Mouse (Mus musculus) myocyte (in vitro differentiated cells): Measurements from ENCODE around the gene Pecam1. TPM values are rescaled to one million over a fixed set of nuclear protein-coding genes. Genes with fewer than 3 reads are reported as not detected.

ENCODE experiments used
- H3K27me3 ChIP-seq: one replicate; pipeline ENCODE4 v1.6.1; 2011; ENCODE audit not compliant: control insufficient read depth, insufficient read depth, insufficient read length
- H3K36me3 ChIP-seq: one replicate; pipeline ENCODE4 v1.6.1; 2011; ENCODE audit not compliant: control insufficient read depth, insufficient read depth
- H3K4me2 ChIP-seq: one replicate; pipeline ENCODE4 v1.6.1; 2011; ENCODE audit warnings: low read depth, control low read depth
- H3K4me3 ChIP-seq: one replicate; pipeline ENCODE4 v1.5.1; 2011; ENCODE audit warnings: mild to moderate bottlenecking, control low read depth, moderate library complexity
- H3K79me2 ChIP-seq: one replicate; pipeline ENCODE4 v1.6.1; 2011; ENCODE audit not compliant: control insufficient read depth, insufficient read depth
- H3ac ChIP-seq: one replicate; pipeline ENCODE4 v1.6.1; 2011; ENCODE audit not compliant: control insufficient read depth, insufficient read length
- CEBPB ChIP-seq: IDR thresholded peaks from 2 replicates; pipeline ENCODE4 v1.6.1; 2011; ENCODE audit warnings: mild to moderate bottlenecking, moderate library complexity; ENCODE audit not compliant: poor library complexity, insufficient read depth, severe bottlenecking
- E2F4 ChIP-seq: IDR thresholded peaks from one replicate; pipeline ENCODE4 v1.6.1; 2011; ENCODE audit warnings: mild to moderate bottlenecking, control low read depth, moderate library complexity; ENCODE audit not compliant: insufficient read depth
- MAX ChIP-seq: IDR thresholded peaks from one replicate; pipeline ENCODE4 v1.6.1; 2011; ENCODE audit warnings: low read depth, mild to moderate bottlenecking, control low read depth
- MYOD1 ChIP-seq, 3 experiments: IDR thresholded peaks; one replicate each; pipeline ENCODE4 v1.6.1; 2011; ENCODE audit warnings: control low read depth in 2 of 3, low read depth in 2 of 3, mild to moderate bottlenecking in 2 of 3, moderate library complexity in 1 of 3; ENCODE audit not compliant: insufficient read length in 2 of 3, control insufficient read depth in 1 of 3
- MYOG ChIP-seq, 3 experiments: IDR thresholded peaks; one replicate each; pipeline ENCODE4 v1.6.1; 2011; ENCODE audit warnings: control low read depth in 2 of 3, low read depth in 2 of 3, mild to moderate bottlenecking in 2 of 3; ENCODE audit not compliant: insufficient read length in 2 of 3, control insufficient read depth in 1 of 3, insufficient read depth in 1 of 3
- POLR2A ChIP-seq: IDR thresholded peaks from one replicate; pipeline ENCODE4 v1.6.1; 2011; ENCODE audit warnings: low read depth, mild to moderate bottlenecking, control low read depth, moderate library complexity; ENCODE audit not compliant: insufficient read length
- POLR2AphosphoS2 ChIP-seq: IDR thresholded peaks from one replicate; pipeline ENCODE4 v1.6.1; 2011; ENCODE audit warnings: low read depth, control low read depth; ENCODE audit not compliant: insufficient read length
- REST ChIP-seq: IDR thresholded peaks from one replicate; pipeline ENCODE4 v1.6.1; 2011; ENCODE audit warnings: mild to moderate bottlenecking, control low read depth, moderate library complexity; ENCODE audit not compliant: insufficient read depth, insufficient read length
- SRF ChIP-seq: IDR thresholded peaks from one replicate; pipeline ENCODE4 v1.6.1; 2011; ENCODE audit warnings: low read depth; ENCODE audit not compliant: control insufficient read depth, insufficient read length
- TCF12 ChIP-seq: IDR thresholded peaks from one replicate; pipeline ENCODE4 v1.6.1; 2011; ENCODE audit warnings: mild to moderate bottlenecking, control low read depth; ENCODE audit not compliant: poor library complexity, insufficient read depth, severe bottlenecking
- TCF3 ChIP-seq: IDR thresholded peaks from one replicate; pipeline ENCODE4 v1.6.1; 2011; ENCODE audit warnings: low read depth, control low read depth; ENCODE audit not compliant: insufficient read length
- USF1 ChIP-seq: IDR thresholded peaks from one replicate; pipeline ENCODE4 v1.6.1; 2011; ENCODE audit warnings: low read depth, mild to moderate bottlenecking, control low read depth, moderate library complexity
- polyA plus RNA-seq: library from polyadenylated mRNA; unstranded; fragments of >200 nt; fragmentation: generic; extraction: Trizol; gene quantifications from one replicate; pipeline ENCODE4 v1.2.1, GENCODE M21; 2012; ENCODE audit warnings: missing spikeins

The Pecam1 gene
- polyA plus RNA-seq, 1 experiment = 0.01 TPM

GRCm38 (mm10) chr11:106695917-106696316 is 54.5 kb downstream of the Pecam1 start:
- H3K27me3 ChIP-seq = no peaks in the 10 kb centered on the region
- TF ChIP-seq REST (no peak), E2F4 (no peak), MYOG (IDR thresholded peaks at IDR 0.05; ENCODE audit: control insufficient read depth in 1 of 3, insufficient read depth in 1 of 3, insufficient read length in 2 of 3, low read depth in 2 of 3) (no peak), TCF12 (no peak), POLR2AphosphoS2 (no peak), SRF (no peak), CEBPB (no peak), TCF3 (no peak), MYOD1 (IDR thresholded peaks at IDR 0.05; ENCODE audit: control insufficient read depth in 1 of 3, insufficient read length in 2 of 3, low read depth in 2 of 3) (no peak)
- H3K4me2 ChIP-seq = no peak overlapping the region
- H3K36me3 ChIP-seq = no peaks in the 10 kb centered on the region
- H3K79me2 ChIP-seq = no peaks in the 10 kb centered on the region
- H3ac ChIP-seq = no peak overlapping the region
- H3K4me3 ChIP-seq = no peak overlapping the region

DNA sequence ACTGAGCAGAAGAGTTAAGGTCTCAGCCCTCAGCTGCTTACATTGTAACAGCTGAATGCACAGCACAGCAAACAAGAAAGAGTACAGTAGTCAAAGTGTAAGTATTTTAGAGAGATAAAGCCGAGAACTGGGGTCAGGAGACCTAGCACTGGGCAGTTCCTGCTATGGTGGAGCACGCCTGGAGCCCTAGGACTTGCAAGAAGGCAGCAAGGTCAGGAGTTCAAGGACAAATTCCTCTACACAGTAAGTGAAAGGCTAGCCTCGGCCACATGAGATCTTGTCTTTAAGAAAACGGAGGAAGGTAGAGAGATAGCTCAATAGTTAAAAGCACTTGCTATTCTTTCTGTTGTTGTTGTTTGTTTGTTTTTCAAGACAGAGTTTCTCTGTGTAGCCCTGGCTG is 57.5 kb downstream of the Pecam1 start:
- H3K4me2 ChIP-seq = no peak overlapping the region
- H3ac ChIP-seq = no peak overlapping the region
- TF ChIP-seq POLR2AphosphoS2 = no peak
- no peak for TF ChIP-seq MAX
- TF ChIP-seq E2F4 = no peak
- no peak for TF ChIP-seq SRF
- no peak for TF ChIP-seq TCF12
- no peak for TF ChIP-seq USF1
- no peak for TF ChIP-seq CEBPB
- H3K27me3 ChIP-seq = no peaks in the 10 kb centered on the region
- H3K79me2 ChIP-seq = no peaks in the 10 kb centered on the region
- no peak overlapping the region for H3K4me3 ChIP-seq
- no peaks in the 10 kb centered on the region for H3K36me3 ChIP-seq

DNA sequence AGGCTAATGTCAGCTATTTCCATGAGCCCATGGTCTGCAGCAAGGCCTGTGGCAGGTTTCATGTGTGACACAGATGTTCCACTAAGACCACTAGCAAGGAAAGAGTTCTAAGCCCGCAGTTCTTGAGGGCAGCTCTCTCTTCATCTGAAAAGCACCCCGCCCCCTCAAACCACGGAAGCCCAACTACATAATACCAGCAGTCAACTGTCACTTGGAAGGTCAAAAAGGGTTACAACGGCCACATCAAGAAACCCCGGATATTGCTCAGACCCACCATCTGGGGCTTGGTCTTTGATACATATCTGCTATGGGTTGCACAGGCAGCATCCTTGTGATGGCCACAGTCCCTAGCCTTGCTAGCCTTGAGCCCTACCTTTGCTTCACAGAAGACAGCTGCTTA is 62.1 kb downstream of the Pecam1 start:
- Histone ChIP-seq H3K36me3 (no peaks in the 10 kb centered on the region), H3K4me2 (no peak overlapping the region), H3K79me2 (no peaks in the 10 kb centered on the region), H3ac (no peak overlapping the region), H3K4me3 (no peak overlapping the region), H3K27me3 (peaks cover 5% of the 10 kb centered on the region)
- TF ChIP-seq REST (no peak), TCF3 (no peak), POLR2AphosphoS2 (no peak), MAX (no peak)

DNA sequence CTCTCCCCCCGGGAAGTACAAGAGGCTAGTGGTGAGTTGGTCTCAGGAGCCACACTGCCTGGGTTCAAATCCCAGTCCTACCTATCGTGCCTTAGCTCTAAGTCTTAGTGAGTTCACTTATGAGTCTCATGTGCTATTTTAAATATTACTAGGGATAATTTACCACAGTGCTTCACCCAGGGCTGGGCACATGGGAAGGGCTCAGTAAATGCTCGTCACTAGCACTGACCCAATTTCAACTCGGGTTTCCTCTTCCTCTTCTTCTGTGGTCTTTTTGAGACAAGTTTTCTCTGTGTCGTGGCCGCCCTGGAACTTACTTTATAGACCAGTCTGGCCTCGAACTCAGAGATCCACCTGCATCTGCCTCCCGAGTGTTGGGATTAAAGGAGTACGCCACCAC is 63.1 kb downstream of the Pecam1 start:
- H3K79me2 ChIP-seq = no peaks in the 10 kb centered on the region
- no peak overlapping the region for H3K4me3 ChIP-seq
- H3K27me3 ChIP-seq = peaks cover 5% of the 10 kb centered on the region

DNA sequence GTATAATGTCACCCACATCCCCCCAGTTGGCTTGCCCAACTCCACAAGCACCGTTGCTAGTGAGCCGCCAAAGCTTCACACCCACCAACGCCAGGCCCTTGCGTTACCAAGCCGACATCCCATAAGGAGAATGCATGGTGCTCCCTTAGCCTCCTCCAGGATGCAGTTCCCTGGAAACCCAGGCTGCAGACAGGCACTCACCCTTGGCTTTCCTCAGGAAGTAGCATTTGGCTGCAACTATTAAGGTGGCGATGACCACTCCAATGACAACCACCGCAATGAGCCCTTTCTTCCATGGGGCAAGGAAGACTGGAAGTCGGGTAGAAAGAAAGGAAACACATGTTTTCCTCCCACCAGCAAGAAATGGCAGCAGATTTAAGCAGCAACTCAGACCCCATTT is 66.4 kb downstream of the Pecam1 start:
- H3K27me3 ChIP-seq = peaks cover 5% of the 10 kb centered on the region
- no peak overlapping the region for H3K4me2 ChIP-seq
- no peaks in the 10 kb centered on the region for H3K36me3 ChIP-seq
- H3K79me2 ChIP-seq = no peaks in the 10 kb centered on the region
- no peak for TF ChIP-seq USF1
- no peak for TF ChIP-seq POLR2AphosphoS2
- no peak for TF ChIP-seq REST
- TF ChIP-seq MAX = no peak
- TF ChIP-seq MYOD1 (IDR thresholded peaks at IDR 0.05; ENCODE audit: control insufficient read depth in 1 of 3, insufficient read length in 2 of 3, low read depth in 2 of 3) = no peak
- TF ChIP-seq E2F4 = no peak
- TF ChIP-seq MYOG (IDR thresholded peaks at IDR 0.05; ENCODE audit: control insufficient read depth in 1 of 3, insufficient read depth in 1 of 3, insufficient read length in 2 of 3, low read depth in 2 of 3) = no peak
- TF ChIP-seq TCF12 = no peak
- TF ChIP-seq POLR2A = no peak
- no peak for TF ChIP-seq CEBPB
- no peak for TF ChIP-seq TCF3
- TF ChIP-seq SRF = no peak
- no peak overlapping the region for H3K4me3 ChIP-seq
- no peak overlapping the region for H3ac ChIP-seq

More for the DNA sequence above, 63.1 kb downstream of the Pecam1 start:
- H3ac ChIP-seq = no peak overlapping the region
- TF ChIP-seq TCF3 (no peak), POLR2AphosphoS2 (no peak), TCF12 (no peak), POLR2A (no peak), USF1 (no peak), E2F4 (no peak), SRF (no peak), MYOG (IDR thresholded peaks at IDR 0.05; ENCODE audit: control insufficient read depth in 1 of 3, insufficient read depth in 1 of 3, insufficient read length in 2 of 3, low read depth in 2 of 3) (no peak)
- no peaks in the 10 kb centered on the region for H3K36me3 ChIP-seq
- H3K4me2 ChIP-seq = no peak overlapping the region
